Mouse (Mus musculus) lung, embryonic 14.5 days (tissue): Measurements from ENCODE around the gene Gm16253. TPM values are rescaled to one million over a fixed set of nuclear protein-coding genes. Genes with fewer than 3 reads are reported as not detected.

Experiments
- ATAC-seq: fragments of 200-750 bp; cut with Nextera tagmentation; 2 replicates; pipeline ENCODE4 v1.8.0; 2017; ENCODE audit warnings: mild to moderate bottlenecking, moderate TSS enrichment, moderate library complexity; ENCODE audit not compliant: insufficient read depth
- DNase-seq: peaks from one replicate; pipeline ENCODE4 v3.0.0-alpha.2; 2015
- H3K27ac ChIP-seq: fragments of 300-500 bp; sonication (generic); 2 replicates; pipeline ENCODE4 v1.5.1; 2014; ENCODE audit warnings: low read depth, mild to moderate bottlenecking, moderate library complexity
- H3K27me3 ChIP-seq: fragments of 300-500 bp; sonication (generic); 2 replicates; pipeline ENCODE4 v1.6.1; 2014; ENCODE audit warnings: low read length, control low read depth; ENCODE audit not compliant: insufficient read depth
- H3K36me3 ChIP-seq: fragments of 300-500 bp; sonication (generic); 2 replicates; pipeline ENCODE4 v1.6.1; 2014; ENCODE audit warnings: control low read depth; ENCODE audit not compliant: insufficient read depth
- H3K4me1 ChIP-seq: fragments of 300-500 bp; sonication (generic); 2 replicates; pipeline ENCODE4 v1.6.1; 2014; ENCODE audit warnings: antibody characterized with exemption, control low read depth; ENCODE audit not compliant: insufficient read depth
- H3K4me2 ChIP-seq: fragments of 300-500 bp; sonication (generic); 2 replicates; pipeline ENCODE4 v1.6.1; 2014; ENCODE audit warnings: mild to moderate bottlenecking
- H3K4me3 ChIP-seq: fragments of 300-500 bp; sonication (generic); 2 replicates; pipeline ENCODE4 v1.5.1; 2014; ENCODE audit warnings: low read depth, low read length
- H3K9ac ChIP-seq: fragments of 300-500 bp; sonication (generic); 2 replicates; pipeline ENCODE4 v1.6.1; 2014
- H3K9me3 ChIP-seq: fragments of 300-500 bp; sonication (generic); 2 replicates; pipeline ENCODE4 v1.6.1; 2016; ENCODE audit warnings: low read depth, low read length, control low read depth
- CTCF ChIP-seq: IDR thresholded peaks from 2 replicates; pipeline ENCODE4 v1.5.1; 2016; ENCODE audit warnings: antibody characterized with exemption, low read depth
- WGBS: fragments of 180-500 bp; shearing (Covaris S2); extraction: QIAGEN DNeasy Blood & Tissue Kit; methylation state at CpG from one replicate; pipeline ENCODE4 v1.1.7; 2014; 5-methylcytosine and 5-hydroxymethylcytosine counted together
- polyA plus RNA-seq: library from polyadenylated mRNA; unstranded; fragments of >200 nt; fragmentation: Nextera tagmentation; extraction: Ambion mirVana; gene quantifications from 2 replicates; pipeline ENCODE4 v1.2.1, GENCODE M21; 2014

Gene Gm16253
- polyA plus RNA-seq, 1 experiment from 2014 or later: 1.2 TPM

DNA sequence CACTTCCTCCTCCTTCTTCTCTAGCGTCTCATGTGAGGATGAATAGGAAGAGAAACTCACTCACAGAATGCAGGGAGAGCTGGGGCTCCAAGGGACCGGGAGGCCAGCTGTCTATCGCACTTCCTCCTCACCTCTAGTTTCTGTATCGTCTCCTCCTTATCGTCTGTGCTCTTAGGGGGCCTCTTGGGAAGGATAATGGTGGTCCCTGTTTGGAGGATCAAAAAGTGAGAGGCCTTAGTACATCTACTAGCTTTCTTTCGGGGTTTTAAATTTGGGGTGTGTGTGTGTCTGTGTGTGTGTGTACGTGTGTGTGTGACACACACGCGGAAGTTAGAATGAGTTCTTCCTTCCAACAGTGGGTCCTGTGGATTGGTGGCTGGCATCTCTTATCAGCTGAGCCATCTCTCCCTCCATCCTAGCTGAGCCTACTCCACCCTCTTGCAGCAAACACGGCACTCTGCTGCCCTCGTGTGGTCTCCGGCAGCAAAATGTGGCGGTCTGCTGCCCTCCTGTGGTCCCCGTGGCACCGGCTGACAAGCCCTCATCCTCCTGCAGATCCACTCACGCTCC is 3.2 kb downstream of the Gm16253 start:
- Histone ChIP-seq H3K27me3 (no peaks in the 10 kb centered on the region), H3K4me1 (peaks cover 15% of the 10 kb centered on the region; the same call in 1 of the 2 replicates), H3K9ac (no peak overlapping the region), H3K36me3 (0 out of 2 replicates have a peak, but pooled peaks cover 5% of the 10 kb centered on the region), H3K27ac (no peak overlapping the region), H3K4me2 (peak overlapping the region; percentile 55), H3K4me3 (peak overlapping the region; percentile 21), H3K9me3 (no peaks in the 10 kb centered on the region)
- ATAC-seq: peak; percentile 42
- WGBS: 12% methylated on average over 16 of the region's 16 CpGs
- peak; percentile 96 for DNase-seq
- peak; percentile 100 for TF ChIP-seq CTCF

DNA sequence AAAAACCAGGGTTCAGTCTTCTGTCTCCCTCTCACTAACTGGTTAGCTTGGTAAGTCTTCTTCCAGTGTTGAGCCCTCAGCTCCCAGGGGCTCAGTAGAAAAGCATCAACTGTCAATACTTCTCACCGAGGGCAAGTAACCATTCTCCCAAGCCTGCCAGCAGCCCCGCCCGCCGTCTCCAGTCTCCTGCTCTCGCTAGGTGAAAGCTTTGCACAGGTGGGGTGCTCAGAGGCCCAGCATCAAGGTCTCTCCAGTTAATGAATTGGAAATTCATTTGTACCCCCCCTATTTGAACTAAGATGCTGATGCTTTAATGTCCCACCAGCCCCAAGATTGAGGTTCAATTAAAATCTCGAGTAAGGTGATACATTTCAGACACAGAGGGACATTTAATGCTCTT is 4.4 kb downstream of the Gm16253 start:
- peaks cover 15% of the 10 kb centered on the region; the same call in 1 of the 2 replicates for H3K4me1 ChIP-seq
- ATAC-seq (no peak), DNase-seq (no peak)
- H3K27ac ChIP-seq: no peak overlapping the region
- no peak overlapping the region for H3K4me2 ChIP-seq
- no peaks in the 10 kb centered on the region for H3K27me3 ChIP-seq
- H3K36me3 ChIP-seq: 0 out of 2 replicates have a peak, but pooled peaks cover 5% of the 10 kb centered on the region
- no peak for TF ChIP-seq CTCF
- H3K9ac ChIP-seq: no peak overlapping the region
- no peaks in the 10 kb centered on the region for H3K9me3 ChIP-seq
- WGBS: 58% methylated on average over 6 of the region's 6 CpGs
- no peak overlapping the region for H3K4me3 ChIP-seq

DNA sequence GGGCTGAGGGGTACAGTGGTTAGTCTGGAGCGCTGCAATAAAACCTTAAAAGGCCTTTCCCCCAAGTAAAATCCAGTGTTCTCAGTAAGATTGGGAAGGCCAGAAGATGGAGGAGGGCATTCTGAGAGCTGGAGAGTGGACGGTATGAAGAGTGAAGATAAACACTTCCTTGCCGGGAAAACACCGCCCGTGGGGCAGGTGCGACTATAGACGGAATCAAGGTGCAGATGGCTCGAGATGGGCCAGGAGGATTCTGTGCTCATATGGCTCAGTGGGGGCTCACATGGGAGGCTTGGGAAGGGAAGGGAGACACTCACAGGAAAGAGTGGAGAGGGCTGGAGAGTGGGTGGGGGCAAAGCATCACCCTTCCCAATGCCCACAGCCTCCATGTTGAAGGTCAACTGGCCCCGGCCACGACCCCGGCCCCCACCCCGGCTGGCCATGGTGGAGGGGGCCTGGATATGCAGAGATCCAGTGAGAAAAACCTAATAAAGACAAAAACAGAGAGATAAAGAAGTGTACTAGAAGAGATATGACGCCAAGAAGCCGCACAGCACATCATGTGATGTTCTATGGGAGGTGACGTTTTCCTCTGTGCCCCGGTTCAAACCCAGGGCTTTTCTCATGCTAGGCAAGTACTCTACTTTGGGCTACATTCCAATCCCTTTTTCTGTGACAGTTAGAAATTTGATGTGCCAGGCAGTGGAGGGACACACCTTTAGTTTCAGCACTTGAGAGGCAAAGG is 5.2 kb downstream of the Gm16253 start:
- no peak for DNase-seq

DNA sequence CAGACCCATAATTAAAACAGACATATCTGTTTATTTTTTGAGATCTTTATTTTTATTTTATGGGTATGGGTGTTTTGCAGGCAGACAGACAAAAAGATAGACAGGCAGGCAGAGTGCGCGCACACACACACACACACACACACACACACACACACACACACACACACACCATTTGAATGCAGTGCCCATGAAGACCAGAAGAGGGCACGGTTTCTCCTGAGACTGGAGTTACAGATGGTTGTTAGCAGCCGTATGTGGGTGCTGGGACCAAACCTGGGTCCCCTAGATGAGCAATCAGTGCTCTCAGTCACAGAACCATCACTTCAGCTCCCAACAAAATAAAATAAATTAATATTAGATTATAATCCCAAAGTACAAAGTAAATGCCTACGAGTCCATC is 6.6 kb downstream of the Gm16253 start:
- Histone ChIP-seq H3K4me3 (no peak overlapping the region), H3K9ac (no peak overlapping the region), H3K4me2 (no peak overlapping the region), H3K4me1 (0 out of 2 replicates have a peak, but pooled peaks cover 3% of the 10 kb centered on the region), H3K27ac (no peak overlapping the region), H3K36me3 (0 out of 2 replicates have a peak, but pooled peaks cover 3% of the 10 kb centered on the region), H3K9me3 (no peaks in the 10 kb centered on the region), H3K27me3 (no peaks in the 10 kb centered on the region)
- TF ChIP-seq CTCF: no peak; the same call in 1 of the 2 replicates
- no peak for ATAC-seq
- no peak for DNase-seq
- WGBS: 90% methylated on average over 5 of the region's 5 CpGs

More for the DNA sequence above, 5.2 kb downstream of the Gm16253 start:
- no peak overlapping the region for H3K27ac ChIP-seq
- H3K9me3 ChIP-seq: no peaks in the 10 kb centered on the region
- no peak overlapping the region for H3K9ac ChIP-seq
- H3K4me1 ChIP-seq: 0 out of 2 replicates have a peak, but pooled peaks cover 12% of the 10 kb centered on the region
- TF ChIP-seq CTCF: no peak
- ATAC-seq: no peak
- H3K36me3 ChIP-seq: 0 out of 2 replicates have a peak, but pooled peaks cover 5% of the 10 kb centered on the region
- H3K27me3 ChIP-seq: no peaks in the 10 kb centered on the region
- H3K4me3 ChIP-seq: no peak overlapping the region
- 75% methylated on average over 16 of the region's 16 CpGs for WGBS
- no peak overlapping the region for H3K4me2 ChIP-seq

GRCm38 (mm10) chr3:96590657-96591056 is 13.9 kb downstream of the Gm16253 start:
- H3K36me3 ChIP-seq: no peaks in the 10 kb centered on the region
- H3K4me3 ChIP-seq: no peak overlapping the region
- no peaks in the 10 kb centered on the region for H3K9me3 ChIP-seq
- H3K27me3 ChIP-seq: 0 out of 2 replicates have a peak, but pooled peaks cover 3% of the 10 kb centered on the region
- WGBS: 80% methylated on average over 4 of the region's 4 CpGs
- H3K9ac ChIP-seq: no peak overlapping the region
- no peak for DNase-seq
- no peak overlapping the region for H3K4me2 ChIP-seq
- 0 out of 2 replicates have a peak, but pooled peaks cover under 1% of the 10 kb centered on the region for H3K4me1 ChIP-seq
- no peak for ATAC-seq
- no peak for TF ChIP-seq CTCF
- H3K27ac ChIP-seq: no peak overlapping the region

DNA sequence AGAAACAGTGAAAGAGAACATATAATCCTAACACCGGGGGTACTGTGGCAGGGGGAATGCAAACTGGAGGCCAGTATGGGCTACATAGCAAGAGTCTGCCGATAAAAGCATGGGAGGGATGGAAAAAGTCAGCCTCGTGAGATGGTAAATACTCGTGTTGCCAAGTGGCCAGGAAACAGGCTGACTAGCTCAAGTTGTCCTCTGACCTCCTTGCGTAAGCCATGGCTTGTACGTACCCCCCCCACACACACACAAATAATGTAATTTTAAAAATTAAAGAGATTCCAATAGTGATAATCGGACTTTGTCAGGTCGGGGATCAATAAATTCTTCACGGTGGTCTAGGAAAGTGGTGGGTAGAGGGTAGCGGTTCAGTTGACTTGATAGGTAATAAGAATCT is 16.6 kb downstream of the Gm16253 start:
- Histone ChIP-seq H3K27me3 (peaks cover 28% of the 10 kb centered on the region), H3K36me3 (no peaks in the 10 kb centered on the region), H3K27ac (peak overlapping the region; percentile 84; the same call in 1 of the 2 replicates), H3K4me1 (peaks cover 8% of the 10 kb centered on the region; the same call in 1 of the 2 replicates), H3K9ac (peak overlapping the region; percentile 71), H3K9me3 (no peaks in the 10 kb centered on the region), H3K4me2 (peak overlapping the region; percentile 80), H3K4me3 (peak overlapping the region; percentile 64)
- ATAC-seq: no peak
- under 1% methylated on average over 10 of the region's 10 CpGs for WGBS
- no peak for TF ChIP-seq CTCF
- peak; percentile 61 for DNase-seq
